Mouse (Mus musculus) spleen, adult 2 months (tissue): ENCODE data around the gene Mgat2. TPM values are rescaled to one million over a fixed set of nuclear protein-coding genes. Genes with fewer than 3 reads are reported as not detected.
"Not testable (repeated sequence)": the region's sequence is repeated elsewhere in the genome, so short reads cannot be mapped to it uniquely, and the experiment has no call there.

Source experiments
- DNase-seq, 2 experiments: peaks; one replicate each; pipeline versions ENCODE4 v3.0.0 to v3.0.0-alpha.2; 2012 to 2021; ENCODE audit warnings: low spot score in 2 of 2, low read depth in 1 of 2
- H3K27ac ChIP-seq: fragments of 200-500 bp; 2 replicates; pipeline ENCODE4 v1.5.1; 2012; ENCODE audit warnings: low read length, inconsistent platforms; ENCODE audit not compliant: insufficient read depth
- H3K27me3 ChIP-seq: fragments of 200-500 bp; 2 replicates; pipeline ENCODE4 v1.6.1; 2012; ENCODE audit warnings: mild to moderate bottlenecking, moderate library complexity, low read length, inconsistent platforms; ENCODE audit not compliant: control insufficient read depth, insufficient read depth
- H3K36me3 ChIP-seq: fragments of 200-500 bp; 2 replicates; pipeline ENCODE4 v1.6.1; 2012; ENCODE audit warnings: mild to moderate bottlenecking, low read length, inconsistent platforms; ENCODE audit not compliant: control insufficient read depth, insufficient read depth
- H3K4me1 ChIP-seq: fragments of 200-500 bp; 2 replicates; pipeline ENCODE4 v1.6.1; 2011; ENCODE audit warnings: inconsistent platforms; ENCODE audit not compliant: control insufficient read depth, insufficient read depth, insufficient read length
- H3K4me3 ChIP-seq: fragments of 200-500 bp; 2 replicates; pipeline ENCODE4 v1.5.1; 2011; ENCODE audit warnings: mild to moderate bottlenecking, inconsistent platforms; ENCODE audit not compliant: insufficient read depth, insufficient read length; ENCODE audit errors: extremely low read depth
- CTCF ChIP-seq: fragments of 200-500 bp; IDR thresholded peaks from 2 replicates; pipeline ENCODE4 v1.5.1; 2011; ENCODE audit warnings: mild to moderate bottlenecking, inconsistent platforms; ENCODE audit not compliant: insufficient read depth, insufficient read length, insufficient replicate concordance; ENCODE audit errors: extremely low read depth
- POLR2A ChIP-seq: fragments of 200-500 bp; IDR thresholded peaks from 2 replicates; pipeline ENCODE4 v1.6.1; 2011; ENCODE audit warnings: low read depth, low read length, inconsistent platforms
- WGBS: fragments of 180-500 bp; shearing (Covaris S2); methylation state at CpG from one replicate; pipeline ENCODE4 v1.1.7; 2018; 5-methylcytosine and 5-hydroxymethylcytosine counted together
- polyA plus RNA-seq: library from polyadenylated mRNA; depleted of rRNA; stranded (reverse); fragments of >200 nt; gene quantifications from 2 replicates; pipeline ENCODE4 v1.2.3, GENCODE M21; 2012

Mgat2 gene
- polyA plus RNA-seq, 1 experiment: 14.8 TPM

DNA sequence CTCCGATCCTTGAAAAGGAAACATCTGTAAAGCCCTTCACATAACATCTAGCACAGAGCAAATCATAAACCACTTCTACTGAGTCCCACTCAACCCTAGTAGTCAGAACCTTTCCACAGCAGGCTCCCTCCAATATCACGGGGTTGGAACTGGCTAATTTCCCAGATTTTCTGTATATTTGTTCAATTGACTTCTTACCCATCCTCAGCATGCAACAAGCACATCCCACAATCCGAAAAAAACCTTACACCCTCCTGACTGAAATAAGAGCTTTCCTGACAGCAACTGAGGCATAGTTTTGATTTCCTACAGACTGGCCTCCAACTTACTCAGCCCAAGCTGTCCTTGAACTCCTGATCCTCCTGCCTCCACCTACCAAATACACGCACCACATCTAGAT is 27.5 kb upstream of the Mgat2 start:
- no peak for DNase-seq
- 90% methylated on average over 4 of the region's 4 CpGs for WGBS
- Histone ChIP-seq H3K27ac (no peak overlapping the region), H3K27me3 (no peaks in the 10 kb centered on the region), H3K36me3 (peaks cover 9% of the 10 kb centered on the region), H3K4me3 (no peak overlapping the region), H3K4me1 (peaks cover 3% of the 10 kb centered on the region; the same call in 1 of the 2 replicates)
- TF ChIP-seq POLR2A (no peak), CTCF (no peak)

DNA sequence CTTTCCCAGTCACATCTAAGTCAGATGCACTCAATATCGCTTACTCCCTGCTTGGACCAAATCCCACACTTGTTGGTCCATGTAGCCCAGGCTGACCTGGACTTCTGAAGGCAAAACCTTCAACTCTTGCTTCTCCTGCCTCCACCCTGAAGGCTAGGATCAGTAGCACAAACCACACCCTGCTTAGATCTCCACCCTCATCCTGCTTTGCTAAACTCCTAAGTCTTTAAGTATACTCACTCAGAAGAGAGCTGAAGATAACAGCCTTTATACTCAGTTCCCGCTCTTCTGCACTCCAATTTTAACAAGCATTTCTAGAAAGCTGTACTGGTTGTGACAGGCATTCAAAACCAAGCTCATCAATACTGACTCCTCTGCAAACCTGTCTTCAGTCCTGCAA is 26.9 kb upstream of the Mgat2 start:
- no peak for DNase-seq
- H3K27me3 ChIP-seq: no peaks in the 10 kb centered on the region
- H3K4me1 ChIP-seq: peaks cover 3% of the 10 kb centered on the region; the same call in 1 of the 2 replicates
- TF ChIP-seq POLR2A (no peak), CTCF (no peak)
- H3K4me3 ChIP-seq: no peak overlapping the region
- WGBS: 84% methylated on average over 2 of the region's 2 CpGs
- H3K27ac ChIP-seq: no peak overlapping the region
- peaks cover 9% of the 10 kb centered on the region for H3K36me3 ChIP-seq

DNA sequence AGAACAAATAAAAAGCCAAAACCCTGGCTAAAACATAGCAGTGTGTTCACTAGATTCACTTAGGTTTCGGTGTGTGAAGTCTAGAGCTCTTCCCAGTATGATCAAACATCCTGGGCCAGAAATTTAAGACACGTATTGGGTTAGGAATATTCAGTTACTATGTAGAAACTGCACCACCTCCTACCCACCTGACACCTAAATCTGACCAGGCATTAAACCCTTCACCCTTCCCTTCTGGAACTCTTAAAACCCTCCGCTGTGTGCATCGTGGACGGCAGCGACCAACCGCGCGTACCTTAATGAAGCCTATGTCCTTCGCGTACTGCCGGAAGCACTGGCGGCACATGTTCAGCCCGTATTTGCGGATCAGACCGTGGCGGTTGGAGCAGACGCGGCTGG is 25.6 kb upstream of the Mgat2 start:
- Histone ChIP-seq H3K27me3 (no peaks in the 10 kb centered on the region), H3K4me3 (peak overlapping the region; percentile 84), H3K27ac (peak overlapping the region; percentile 94), H3K36me3 (peaks cover 9% of the 10 kb centered on the region), H3K4me1 (peaks cover 3% of the 10 kb centered on the region; the same call in 1 of the 2 replicates)
- DNase-seq: no peak
- WGBS: under 1% methylated on average over 19 of the region's 19 CpGs
- no peak for TF ChIP-seq POLR2A
- no peak for TF ChIP-seq CTCF

DNA sequence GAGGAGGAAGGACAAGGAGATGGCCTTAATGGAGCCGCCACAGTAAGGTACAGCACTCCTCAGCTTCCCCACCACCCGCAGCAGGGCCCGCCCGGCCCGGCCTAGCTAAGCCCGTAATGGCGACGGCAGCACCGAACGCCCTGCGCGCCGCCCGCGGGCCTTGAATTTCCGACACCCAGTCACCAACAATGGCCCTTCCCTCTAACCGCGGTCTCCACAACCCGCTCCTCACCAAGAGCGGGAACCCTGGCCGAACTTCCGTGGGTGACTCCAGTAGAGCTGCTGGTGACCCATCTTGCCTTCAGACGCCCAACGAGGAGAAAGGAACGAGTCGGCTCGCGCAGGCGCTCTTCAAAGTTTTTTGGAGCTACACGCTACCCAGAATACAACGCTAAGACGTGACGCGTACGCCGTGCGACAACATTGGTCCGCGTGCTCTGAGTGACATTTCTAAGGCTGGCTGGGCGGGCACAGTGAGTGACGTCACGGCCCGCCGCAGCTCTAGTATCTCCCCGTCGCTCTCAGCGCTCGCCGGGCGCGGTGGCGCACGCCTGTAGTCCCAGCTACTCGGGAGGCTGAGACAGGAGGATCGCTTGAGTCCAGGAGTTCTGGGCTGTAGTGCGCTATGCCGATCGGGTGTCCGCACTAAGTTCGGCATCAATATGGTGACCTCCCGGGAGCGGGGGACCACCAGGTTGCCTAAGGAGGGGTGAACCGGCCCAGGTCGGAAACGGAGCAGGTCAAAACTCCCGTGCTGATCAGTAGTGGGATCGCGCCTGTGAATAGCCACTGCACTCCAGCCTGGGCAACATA is 25.0 kb upstream of the Mgat2 start, which contains the start of gene Rps29:
Gene Rps29, minus strand, starts transcription at position 422 of the 813 bp plus-strand sequence.
- peak; percentile 93 to 98 for DNase-seq
- H3K27me3 ChIP-seq, H3K36me3 ChIP-seq, H3K4me1 ChIP-seq: not testable (repeated sequence)
- peak within 1 kb of the TSS; percentile 84 for H3K4me3 ChIP-seq
- under 1% methylated on average over 62 of the region's 68 CpGs for WGBS
- peak; percentile 82 for TF ChIP-seq POLR2A
- H3K27ac ChIP-seq: peak within 1 kb of the TSS; percentile 94

DNA sequence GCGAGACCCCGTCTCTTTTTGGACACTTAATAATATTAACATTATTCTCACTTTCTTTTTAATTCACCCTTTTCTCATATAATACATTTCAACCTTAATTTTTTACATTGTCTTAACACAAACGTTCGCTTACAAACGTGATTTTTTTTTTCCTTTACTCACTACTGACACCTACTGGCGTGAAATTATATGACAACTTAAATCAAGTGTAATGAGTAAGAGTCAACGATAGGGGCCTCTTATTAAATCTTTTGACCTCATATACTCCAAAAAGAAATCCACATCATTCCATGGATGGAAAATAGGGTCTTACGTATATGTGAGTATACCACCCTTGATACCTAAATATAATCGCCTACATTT is 24.4 kb upstream of the Mgat2 start:
- peak in 1 of 2 experiments; percentile 83 for DNase-seq
- Histone ChIP-seq H3K4me1 (peaks cover 3% of the 10 kb centered on the region; the same call in 1 of the 2 replicates), H3K27ac (peak overlapping the region; percentile 69; the same call in 1 of the 2 replicates), H3K36me3 (peaks cover 9% of the 10 kb centered on the region), H3K4me3 (no peak overlapping the region; the same call in 1 of the 2 replicates), H3K27me3 (no peaks in the 10 kb centered on the region)
- 2% methylated on average over 9 of the region's 9 CpGs for WGBS
- TF ChIP-seq POLR2A (no peak), CTCF (no peak)

DNA sequence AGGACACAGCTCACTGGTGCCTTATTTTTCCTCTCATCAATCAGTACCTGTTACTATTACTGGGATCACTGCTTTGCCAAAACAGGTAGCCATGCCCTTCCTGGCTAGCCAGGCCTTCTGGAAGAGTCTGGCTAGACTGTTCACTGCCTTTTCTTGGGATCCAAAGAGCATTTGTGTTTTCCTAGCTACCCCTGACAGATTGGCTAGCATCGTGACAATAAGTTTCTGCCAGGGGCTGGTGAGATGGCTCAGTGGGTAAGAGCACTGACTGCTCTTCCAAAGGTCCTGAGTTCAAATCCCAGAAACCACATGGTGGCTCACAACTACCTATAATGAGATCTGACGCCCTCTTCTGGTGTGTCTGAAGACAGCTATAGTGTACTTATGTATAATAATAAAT is 23.3 kb upstream of the Mgat2 start:
- not testable (repeated sequence) for DNase-seq, H3K4me3 ChIP-seq, H3K27me3 ChIP-seq, H3K4me1 ChIP-seq, H3K27ac ChIP-seq, H3K36me3 ChIP-seq
- WGBS: 90% methylated on average over 2 of the region's 2 CpGs

DNA sequence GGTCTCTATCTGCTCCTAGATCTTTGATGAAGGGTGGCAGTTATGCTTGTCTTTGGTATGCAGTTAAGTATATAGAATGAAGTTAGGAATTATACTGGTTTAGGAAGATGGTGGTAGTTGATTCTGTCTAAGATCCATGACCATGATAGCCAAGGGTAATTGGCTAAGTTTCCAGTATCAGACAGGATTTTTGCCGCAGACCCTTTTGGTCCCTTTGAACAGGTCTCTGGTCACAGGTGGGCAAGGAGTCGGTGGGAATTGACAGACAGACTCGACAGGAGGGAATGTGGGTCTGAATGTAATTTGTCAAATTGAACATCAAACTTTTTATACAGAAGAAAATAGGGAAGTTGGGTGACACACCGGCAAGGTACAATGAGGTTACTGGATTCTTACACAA is 20.4 kb upstream of the Mgat2 start:
- WGBS: 72% methylated on average over 4 of the region's 4 CpGs
- not testable (repeated sequence) for H3K4me3 ChIP-seq, H3K4me1 ChIP-seq, DNase-seq, H3K36me3 ChIP-seq, H3K27ac ChIP-seq, H3K27me3 ChIP-seq
